Mouse (Mus musculus) hindbrain, postnatal 0 days (tissue): Measurements from ENCODE around the gene Kmo. TPM values are rescaled to one million over a fixed set of nuclear protein-coding genes. Genes with fewer than 3 reads are reported as not detected.

ENCODE experiments used
- ATAC-seq: fragments of 200-750 bp; cut with Nextera tagmentation; 2 replicates; pipeline ENCODE4 v1.8.0; 2017; ENCODE audit warnings: mild to moderate bottlenecking, moderate TSS enrichment, moderate library complexity
- DNase-seq: peaks from one replicate; pipeline ENCODE4 v3.0.0-alpha.2; 2015; ENCODE audit warnings: low spot score
- H3K27ac ChIP-seq: fragments of 300-500 bp; sonication (generic); 2 replicates; pipeline ENCODE4 v1.5.1; 2014; ENCODE audit warnings: mild to moderate bottlenecking
- H3K27me3 ChIP-seq: fragments of 300-500 bp; sonication (generic); 2 replicates; pipeline ENCODE4 v1.6.1; 2014; ENCODE audit warnings: low read length, mixed read lengths; ENCODE audit not compliant: insufficient read depth
- H3K36me3 ChIP-seq: fragments of 300-500 bp; sonication (generic); 2 replicates; pipeline ENCODE4 v1.6.1; 2014; ENCODE audit warnings: low read length, mixed read lengths; ENCODE audit not compliant: insufficient read depth
- H3K4me1 ChIP-seq: fragments of 300-500 bp; sonication (generic); 2 replicates; pipeline ENCODE4 v1.6.1; 2014; ENCODE audit warnings: antibody characterized with exemption, low read length, mixed read lengths; ENCODE audit not compliant: insufficient read depth
- H3K4me2 ChIP-seq: fragments of 300-500 bp; sonication (generic); 2 replicates; pipeline ENCODE4 v1.6.1; 2014; ENCODE audit warnings: low read depth, mild to moderate bottlenecking, low read length, moderate library complexity, mixed read lengths
- H3K4me3 ChIP-seq: fragments of 300-500 bp; sonication (generic); 2 replicates; pipeline ENCODE4 v1.5.1; 2014; ENCODE audit warnings: low read length
- H3K9ac ChIP-seq: fragments of 300-500 bp; sonication (generic); replicated peaks from 2 replicates; pipeline ENCODE4 v1.6.1; 2014; ENCODE audit warnings: mild to moderate bottlenecking, low read length, moderate library complexity, mixed read lengths
- H3K9me3 ChIP-seq: fragments of 300-500 bp; sonication (generic); 2 replicates; pipeline ENCODE4 v1.6.1; 2016; ENCODE audit warnings: low read length, mixed read lengths
- CTCF ChIP-seq: IDR thresholded peaks from 2 replicates; pipeline ENCODE4 v1.5.1; 2016; ENCODE audit warnings: antibody characterized with exemption, control low read depth, low read depth
- WGBS: fragments of 180-500 bp; shearing (Covaris S2); extraction: QIAGEN DNeasy Blood & Tissue Kit; methylation state at CpG from one replicate; pipeline ENCODE4 v1.1.7; 2014; 5-methylcytosine and 5-hydroxymethylcytosine counted together
- polyA plus RNA-seq: library from polyadenylated mRNA; unstranded; fragments of >200 nt; fragmentation: Nextera tagmentation; extraction: Ambion mirVana; gene quantifications from 2 replicates; pipeline ENCODE4 v1.2.1, GENCODE M21; 2015
- total RNA-seq: library from RNA; depleted of rRNA; stranded (reverse); fragments of >200 nt; gene quantifications from 2 replicates; pipeline ENCODE4 v1.2.3, GENCODE M21; 2014

Kmo gene
- total and polyA plus RNA-seq, 2 experiments from 2014 or later, result 0.08 to 0.21 TPM

- H3K9me3 ChIP-seq, result no peaks in the 10 kb centered on the region
- H3K4me2 ChIP-seq, result no peak overlapping the region
- H3K27ac ChIP-seq, result no peak overlapping the region
- no peak overlapping the region for H3K4me3 ChIP-seq
- no peak for DNase-seq
- no peak overlapping the region for H3K9ac ChIP-seq
- no peaks in the 10 kb centered on the region for H3K4me1 ChIP-seq
- H3K36me3 ChIP-seq, result peaks cover 50% of the 10 kb centered on the region
- WGBS, result 98% methylated on average over 3 of the region's 3 CpGs
- no peak for TF ChIP-seq CTCF
- ATAC-seq, result no peak
- H3K27me3 ChIP-seq, result no peaks in the 10 kb centered on the region
Observed at GRCm38 (mm10) chr1:175608708-175609107, 11.5 kb upstream of the Kmo start.

DNA sequence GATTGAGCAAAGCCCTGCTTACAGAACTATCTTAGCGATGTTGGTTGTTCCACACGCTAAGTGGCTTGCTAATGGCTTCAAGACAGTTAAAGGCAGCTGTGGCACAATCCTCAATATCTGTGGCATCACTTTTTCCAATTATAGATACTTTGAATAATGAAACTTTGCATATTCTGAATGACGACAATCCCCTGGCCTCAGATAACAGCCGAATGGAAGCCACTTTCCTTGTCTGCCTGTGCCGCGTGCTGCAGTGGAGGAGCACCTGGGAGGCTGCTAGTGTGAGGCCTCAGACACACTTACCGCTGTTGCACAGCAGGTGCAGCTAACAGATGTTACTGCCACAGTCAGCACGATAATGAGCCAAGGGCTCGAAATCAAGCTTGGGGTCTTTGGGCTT lies 5.2 kb upstream of the Kmo start:
- TF ChIP-seq CTCF, result no peak
- no peak overlapping the region for H3K27ac ChIP-seq
- no peaks in the 10 kb centered on the region for H3K4me1 ChIP-seq
- H3K9me3 ChIP-seq, result no peaks in the 10 kb centered on the region
- ATAC-seq (no peak), DNase-seq (no peak)
- H3K9ac ChIP-seq, result no peak overlapping the region
- H3K4me2 ChIP-seq, result no peak overlapping the region
- H3K27me3 ChIP-seq, result no peaks in the 10 kb centered on the region
- H3K4me3 ChIP-seq, result no peak overlapping the region
- peaks cover 54% of the 10 kb centered on the region for H3K36me3 ChIP-seq
- 85% methylated on average over 9 of the region's 9 CpGs for WGBS

DNA sequence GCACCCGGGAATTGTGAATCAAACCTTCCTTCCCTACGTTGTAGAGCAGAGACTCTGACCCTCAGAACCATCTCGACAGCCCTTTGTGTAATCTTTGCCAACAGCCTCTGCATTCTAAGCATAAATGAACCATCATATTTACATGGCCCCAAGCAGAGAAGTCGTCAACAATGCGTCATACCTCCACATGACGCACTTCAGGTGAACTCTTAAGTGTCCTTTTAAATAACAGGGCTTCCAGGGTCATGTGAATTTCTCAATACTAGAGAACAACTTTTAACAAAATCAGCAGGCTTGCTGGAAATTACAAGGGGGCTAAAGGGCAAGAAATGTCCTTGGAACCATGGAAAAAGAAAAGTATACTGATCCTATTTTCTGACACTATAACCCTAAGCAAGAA lies 3.5 kb downstream of the Kmo start:
- Histone ChIP-seq H3K4me2 (no peak overlapping the region), H3K9ac (no peak overlapping the region), H3K27ac (no peak overlapping the region), H3K9me3 (no peaks in the 10 kb centered on the region), H3K27me3 (no peaks in the 10 kb centered on the region), H3K36me3 (no peaks in the 10 kb centered on the region), H3K4me1 (0 out of 2 replicates have a peak, but pooled peaks cover 7% of the 10 kb centered on the region), H3K4me3 (no peak overlapping the region)
- TF ChIP-seq CTCF, result no peak
- DNase-seq (no peak), ATAC-seq (no peak)
- WGBS, result 74% methylated on average over 6 of the region's 6 CpGs

DNA sequence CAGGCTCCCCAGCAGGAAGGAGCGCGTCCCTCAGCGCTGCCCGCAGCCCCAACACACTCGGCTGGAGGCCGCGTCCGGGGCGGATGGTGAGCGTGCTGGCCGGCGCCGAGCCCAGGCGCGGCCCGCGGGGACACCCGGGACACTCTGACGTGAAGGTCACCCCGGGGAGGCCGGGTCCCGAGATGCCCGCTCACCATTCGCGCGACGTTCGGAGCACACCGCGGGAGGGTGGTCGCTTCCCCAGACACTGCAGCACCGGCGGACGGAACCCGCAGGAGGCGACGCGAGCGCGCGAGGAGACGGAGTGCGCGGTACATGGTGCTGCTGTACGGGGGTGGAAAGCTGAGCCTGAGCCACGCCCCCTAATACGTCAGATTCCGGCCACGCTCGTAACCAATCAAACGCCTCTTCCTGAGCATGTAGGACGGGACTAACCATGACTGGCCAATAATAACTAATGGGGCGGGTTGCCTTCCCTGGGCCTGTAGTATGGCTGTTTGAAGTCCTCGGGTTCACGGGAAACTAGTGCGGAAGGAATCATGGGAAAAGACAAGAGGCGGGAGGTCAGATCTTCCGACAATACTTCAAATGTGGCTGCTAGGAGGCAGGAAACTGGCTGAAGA lies 5.2 kb downstream of the Kmo start, which contains the start of gene Fh1:
Gene Fh1 (minus strand): TSS at position 379 of the 623 bp plus-strand sequence.
- no peaks in the 10 kb centered on the region for H3K9me3 ChIP-seq
- H3K9ac ChIP-seq, result peak within 1 kb of the TSS; percentile 89
- no peaks in the 10 kb centered on the region for H3K36me3 ChIP-seq
- TF ChIP-seq CTCF, result no peak
- peak; percentile 100 for ATAC-seq
- peak; percentile 98 for DNase-seq
- 0 out of 2 replicates have a peak, but pooled peaks cover 7% of the 10 kb centered on the region for H3K4me1 ChIP-seq
- H3K4me2 ChIP-seq, result peak within 1 kb of the TSS; percentile 90
- under 1% methylated on average over 58 of the region's 58 CpGs for WGBS
- H3K4me3 ChIP-seq, result peak within 1 kb of the TSS; percentile 87
- no peaks in the 10 kb centered on the region for H3K27me3 ChIP-seq
- H3K27ac ChIP-seq, result peak within 1 kb of the TSS; percentile 85

DNA sequence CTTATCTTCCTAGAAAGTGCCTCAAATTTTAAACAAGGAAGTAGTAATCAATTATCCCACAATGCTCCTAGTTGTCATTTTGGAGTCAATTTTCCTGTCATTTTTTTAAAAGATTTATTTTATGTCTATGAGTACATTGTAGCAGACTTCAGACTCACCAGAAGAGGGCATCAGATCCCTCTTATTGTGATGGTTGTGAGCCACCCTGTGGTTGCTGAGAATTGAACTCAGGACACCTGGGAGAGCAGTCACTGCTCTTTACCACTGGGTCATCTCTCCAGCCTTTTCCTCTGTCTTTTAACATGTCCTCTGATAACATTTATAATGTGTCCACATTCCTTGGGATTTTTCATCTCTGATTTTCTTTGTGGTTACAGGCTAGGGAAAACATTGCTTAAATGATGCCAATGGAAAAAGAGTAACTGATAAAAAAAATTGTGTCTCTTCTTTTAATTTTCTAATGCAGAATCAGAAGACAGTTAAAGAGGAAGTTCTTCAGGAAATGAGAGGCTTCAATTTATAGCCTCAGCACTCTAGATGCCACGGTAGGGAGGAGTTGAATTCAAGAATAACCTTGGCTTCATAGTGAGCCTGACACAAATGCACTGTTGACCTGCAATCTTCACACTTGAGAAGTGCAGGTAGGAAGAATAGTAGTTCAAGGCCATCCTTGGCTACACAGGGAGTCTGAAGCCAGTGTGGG lies 6.0 kb downstream of the Kmo start:
- Histone ChIP-seq H3K4me1 (0 out of 2 replicates have a peak, but pooled peaks cover 7% of the 10 kb centered on the region), H3K4me3 (peak overlapping the region; percentile 87), H3K27me3 (no peaks in the 10 kb centered on the region), H3K36me3 (no peaks in the 10 kb centered on the region), H3K4me2 (peak overlapping the region; percentile 90), H3K9me3 (no peaks in the 10 kb centered on the region), H3K9ac (no peak overlapping the region), H3K27ac (peak overlapping the region; percentile 66; the same call in 1 of the 2 replicates)
- DNase-seq (peak; percentile 69), ATAC-seq (peak; percentile 19; the same call in 1 of the 2 replicates)
- peak; percentile 74 for TF ChIP-seq CTCF
- 84% methylated on average over 1 of the region's 1 CpGs for WGBS

- H3K27me3 ChIP-seq, result no peaks in the 10 kb centered on the region
- no peak for DNase-seq
- H3K9me3 ChIP-seq, result no peaks in the 10 kb centered on the region
- ATAC-seq, result no peak
- no peak overlapping the region for H3K4me3 ChIP-seq
- no peak for TF ChIP-seq CTCF
- H3K4me1 ChIP-seq, result 0 out of 2 replicates have a peak, but pooled peaks cover 4% of the 10 kb centered on the region
- H3K27ac ChIP-seq, result no peak overlapping the region
- H3K36me3 ChIP-seq, result no peaks in the 10 kb centered on the region
- WGBS, result 86% methylated on average over 6 of the region's 6 CpGs
- no peak overlapping the region for H3K4me2 ChIP-seq
- H3K9ac ChIP-seq, result no peak overlapping the region
Observed at GRCm38 (mm10) chr1:175629248-175629647, 9.1 kb downstream of the Kmo start.

GRCm38 (mm10) chr1:175630345-175630744 lies 10.2 kb downstream of the Kmo start:
- H3K27me3 ChIP-seq, result no peaks in the 10 kb centered on the region
- 87% methylated on average over 5 of the region's 5 CpGs for WGBS
- TF ChIP-seq CTCF, result no peak
- no peak overlapping the region for H3K27ac ChIP-seq
- H3K4me1 ChIP-seq, result no peaks in the 10 kb centered on the region
- ATAC-seq, result no peak
- no peak overlapping the region for H3K9ac ChIP-seq
- H3K36me3 ChIP-seq, result no peaks in the 10 kb centered on the region
- H3K9me3 ChIP-seq, result no peaks in the 10 kb centered on the region
- H3K4me3 ChIP-seq, result no peak overlapping the region
- no peak for DNase-seq
- no peak overlapping the region for H3K4me2 ChIP-seq
